Mouse (Mus musculus) ZHBTc4 (cell line): ENCODE results near the gene Fam129b.

Experiments
- DNase-seq: peaks from one replicate; pipeline ENCODE4 v3.0.0-alpha.2; 2011; ENCODE audit warnings: low read depth, low spot score

Fam129b gene

DNA sequence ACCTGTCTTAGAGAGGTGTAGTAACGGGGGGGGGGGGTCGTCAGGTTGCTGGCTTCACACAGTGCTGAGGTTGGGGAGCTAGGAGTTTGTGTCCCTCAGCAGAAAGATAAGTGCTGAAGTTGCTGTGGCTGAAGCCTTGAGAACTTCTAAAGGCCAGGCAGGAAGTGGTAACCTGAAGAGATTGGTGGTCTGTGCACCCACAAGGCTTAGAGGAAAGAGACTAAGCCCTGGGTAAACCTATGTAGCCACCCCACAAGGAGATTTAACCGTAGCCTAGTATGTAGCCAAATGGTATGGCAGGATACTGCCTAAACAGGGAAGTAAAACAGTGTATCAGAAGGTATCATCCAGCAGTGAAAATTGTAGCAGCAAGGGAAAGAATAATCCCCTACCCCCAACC, 14.4 kb downstream of the Fam129b start:
- DNase-seq = no peak

GRCm38 (mm10) chr2:32891278-32891677, 15.4 kb downstream of the Fam129b start:
- no peak for DNase-seq

- DNase-seq = no peak
These were observed 16.6 kb downstream of the Fam129b start for GRCm38 (mm10) chr2:32892490-32892889.

DNA sequence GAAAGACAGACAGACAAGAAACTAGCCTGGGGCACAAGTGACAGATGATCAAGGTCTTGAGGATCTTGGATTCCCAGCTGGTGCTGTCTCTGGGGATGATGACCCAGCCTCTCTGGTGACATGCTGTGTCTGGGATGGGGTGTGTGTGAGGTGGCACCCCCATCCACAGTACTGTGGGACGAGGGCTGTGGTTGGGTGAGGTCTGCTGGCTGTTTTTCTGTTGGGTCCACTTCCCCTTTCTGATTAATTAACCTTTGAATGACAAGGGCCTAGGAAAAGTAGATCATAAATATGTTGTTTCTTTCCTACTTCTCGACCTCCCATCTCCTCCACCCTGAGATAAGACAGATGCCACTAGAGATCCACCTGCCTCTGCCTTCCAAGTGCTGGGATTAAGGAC, 18.2 kb downstream of the Fam129b start:
- no peak for DNase-seq

- DNase-seq = no peak
These were observed 19.7 kb downstream of the Fam129b start for GRCm38 (mm10) chr2:32895606-32896106.

- no peak for DNase-seq
These were observed 20.7 kb downstream of the Fam129b start for GRCm38 (mm10) chr2:32896507-32897147.

- DNase-seq = no peak
These were observed 23.1 kb downstream of the Fam129b start for GRCm38 (mm10) chr2:32898983-32899382.

- peak; percentile 59 for DNase-seq
These were observed 26.2 kb downstream of the Fam129b start for GRCm38 (mm10) chr2:32902126-32902525.

DNA sequence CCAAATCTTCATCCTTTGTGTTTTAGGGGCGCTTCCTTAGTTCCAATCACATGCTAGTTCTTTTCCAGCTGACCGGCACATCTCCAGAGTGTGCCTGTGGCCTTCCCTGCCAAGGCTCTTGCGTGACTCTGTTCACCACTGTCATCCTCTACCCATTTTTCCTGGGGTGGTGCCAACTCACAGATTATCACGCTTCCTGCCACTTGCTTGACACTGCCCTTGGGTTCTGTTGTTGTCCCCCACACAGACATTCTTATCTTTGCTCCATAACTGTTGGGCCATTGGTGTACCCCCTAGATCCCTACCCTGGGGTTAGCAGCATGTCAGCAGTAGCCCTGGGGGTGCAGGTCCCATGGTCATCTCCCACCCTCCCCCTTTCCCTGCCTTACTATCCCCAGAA, 27.6 kb downstream of the Fam129b start:
- DNase-seq = no peak

GRCm38 (mm10) chr2:32904637-32905036, 28.7 kb downstream of the Fam129b start:
- no peak for DNase-seq

GRCm38 (mm10) chr2:32905297-32905696, 29.4 kb downstream of the Fam129b start:
- DNase-seq = no peak

- no peak for DNase-seq
These were observed 31.5 kb downstream of the Fam129b start for GRCm38 (mm10) chr2:32907442-32907841.

- DNase-seq = peak; percentile 91
These were observed 32.4 kb downstream of the Fam129b start for GRCm38 (mm10) chr2:32908272-32908671.

- DNase-seq = peak; percentile 80
These were observed 32.9 kb downstream of the Fam129b start for GRCm38 (mm10) chr2:32908796-32909195.

GRCm38 (mm10) chr2:32911639-32912182, 35.8 kb downstream of the Fam129b start:
- DNase-seq = no peak

DNA sequence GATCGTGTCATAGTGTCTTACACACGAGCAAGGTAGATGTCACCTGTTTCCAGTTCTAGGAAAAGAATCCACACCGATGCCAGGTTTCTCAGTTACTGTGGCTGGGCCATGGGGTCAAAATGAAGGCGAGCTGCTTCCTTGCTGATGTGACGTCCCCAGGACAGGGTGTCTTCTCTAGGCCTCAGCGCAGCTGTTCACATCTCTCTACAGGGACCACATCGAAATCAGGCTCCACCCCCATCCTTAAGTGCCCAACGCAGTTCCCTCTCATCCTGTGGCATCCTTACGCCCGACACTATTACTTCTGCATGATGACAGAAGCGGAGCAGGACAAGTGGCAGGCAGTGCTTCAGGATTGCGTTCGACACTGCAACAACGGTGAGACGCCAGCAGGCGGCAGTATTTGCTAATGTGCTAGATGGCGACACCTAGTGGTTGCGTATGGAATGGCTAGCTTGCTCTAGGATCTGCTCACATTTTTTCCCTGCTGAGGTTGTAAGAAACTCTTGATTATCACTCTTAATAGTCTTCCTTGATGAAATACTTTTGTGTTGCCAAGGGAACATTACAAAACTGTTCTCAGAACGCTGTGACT, 36.4 kb downstream of the Fam129b start:
- DNase-seq = peak; percentile 93

DNA sequence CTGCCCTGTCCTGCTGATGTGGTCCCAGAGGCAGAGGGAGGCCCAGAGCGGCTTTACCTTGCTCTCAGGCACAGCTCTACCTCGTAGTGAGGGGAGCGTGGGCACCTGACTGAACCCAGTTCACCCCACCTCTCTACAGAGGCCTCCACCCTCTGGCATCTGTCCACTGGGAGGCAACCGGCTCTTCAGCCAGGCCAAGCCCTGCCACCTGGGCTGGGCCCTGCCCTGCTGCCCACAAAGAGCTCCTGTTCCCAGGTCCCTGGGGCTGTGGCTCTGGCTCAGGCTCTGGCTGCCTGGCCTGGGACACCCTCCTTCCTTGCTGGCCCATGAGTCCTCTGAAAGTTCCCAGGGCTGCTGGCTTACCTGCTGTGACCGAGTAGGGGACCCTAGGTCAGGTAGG, 38.4 kb downstream of the Fam129b start:
- DNase-seq = no peak

GRCm38 (mm10) chr2:32914896-32915295, 39.0 kb downstream of the Fam129b start:
- no peak for DNase-seq

DNA sequence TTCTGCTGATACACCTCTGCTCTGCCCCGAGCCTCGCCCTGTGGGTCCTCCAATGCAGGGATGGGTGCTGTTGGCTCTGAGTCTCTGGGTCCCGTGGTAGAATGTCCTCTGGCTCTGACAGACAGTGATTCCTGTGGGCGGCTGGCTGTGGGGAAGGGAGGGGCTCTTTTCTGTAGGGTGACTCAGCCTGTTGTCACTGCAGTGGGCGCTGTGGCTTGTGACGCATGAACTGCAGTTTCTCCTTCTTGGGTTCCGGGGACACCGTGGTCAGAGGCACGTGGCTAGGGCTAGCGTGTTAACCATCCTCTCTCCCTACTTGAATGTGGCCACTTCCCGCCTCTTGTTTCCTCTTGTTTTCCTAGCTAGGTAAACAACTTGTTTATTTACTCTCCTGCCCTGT, 41.6 kb downstream of the Fam129b start:
- DNase-seq = no peak

DNA sequence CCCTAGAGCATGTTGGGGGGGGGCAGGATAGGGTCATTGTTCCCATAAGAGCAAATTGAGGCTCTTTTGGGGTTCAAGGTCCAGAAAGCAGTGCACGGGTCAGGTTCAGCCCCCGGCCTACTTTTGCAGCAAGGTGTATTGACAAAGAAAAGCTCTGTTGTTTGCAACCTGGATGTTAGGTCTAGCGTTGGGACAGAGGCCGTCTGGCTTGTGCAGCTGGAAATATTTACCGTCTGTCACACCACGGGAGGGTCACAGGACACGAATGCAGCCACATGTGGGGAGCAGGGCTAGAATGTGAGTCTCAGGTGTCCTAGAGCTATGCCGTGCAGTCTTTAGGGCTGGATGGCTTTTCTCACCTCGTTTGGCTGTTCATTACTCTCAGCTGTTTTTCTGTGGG, 42.5 kb downstream of the Fam129b start:
- DNase-seq = no peak

DNA sequence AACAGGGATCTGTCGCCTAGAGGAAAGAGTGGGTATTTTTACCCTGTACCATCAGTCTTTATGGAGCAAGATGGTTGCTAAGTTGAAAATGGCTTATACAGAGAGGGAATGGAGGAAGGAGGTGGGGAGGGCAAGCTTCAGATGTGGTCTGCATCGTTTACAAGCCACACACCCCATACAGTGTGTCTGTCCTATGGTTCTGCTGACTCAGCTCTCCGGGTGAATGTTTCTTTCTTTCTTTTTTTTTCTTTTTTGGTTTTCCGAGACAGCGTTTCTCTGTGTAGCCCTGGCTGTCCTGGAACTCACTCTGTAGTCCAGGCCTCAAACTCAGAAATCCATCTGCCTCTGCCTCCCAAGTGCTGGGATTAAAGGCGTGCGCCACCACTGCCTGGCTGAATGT, 45.3 kb downstream of the Fam129b start:
- DNase-seq = no peak

- no peak for DNase-seq
These were observed 46.0 kb downstream of the Fam129b start for GRCm38 (mm10) chr2:32921801-32922380.

DNA sequence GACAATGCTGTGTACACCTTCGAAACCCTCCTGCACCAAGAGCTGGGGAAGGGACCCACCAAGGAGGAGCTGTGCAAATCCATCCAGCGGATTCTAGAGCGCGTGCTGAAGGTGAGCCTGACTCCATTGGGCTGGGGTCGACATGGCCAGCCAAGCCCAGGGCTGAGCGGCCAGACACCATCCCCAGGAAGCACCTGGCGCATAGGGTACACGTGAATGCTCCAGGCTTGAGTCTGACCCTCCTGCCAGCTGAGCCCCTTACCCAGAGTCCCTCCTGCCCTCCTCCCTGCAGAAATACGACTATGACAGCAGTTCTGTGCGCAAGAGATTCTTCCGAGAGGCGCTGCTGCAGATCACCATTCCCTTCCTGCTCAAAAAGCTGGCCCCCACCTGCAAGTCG, 46.6 kb downstream of the Fam129b start:
- DNase-seq = no peak
